Mouse (Mus musculus) left cerebral cortex, adult 2 months (tissue): ENCODE results near the gene Trmt10c. TPM values are rescaled to one million over a fixed set of nuclear protein-coding genes. Genes with fewer than 3 reads are reported as not detected.

Experiments used
- DNase-seq, 2 experiments: peaks; one replicate each; pipeline ENCODE4 v3.0.0; 2021 to 2022; ENCODE audit warnings: low spot score in 2 of 2, mixed read lengths in 1 of 2; ENCODE audit errors: extremely low spot score in 1 of 2
- H3K27ac ChIP-seq: fragments of 200-600 bp; 2 replicates; pipeline ENCODE4 v1.8.1; 2022
- H3K4me3 ChIP-seq: fragments of 200-600 bp; 2 replicates; pipeline ENCODE4 v1.8.1; 2022
- CTCF ChIP-seq: fragments of 200-600 bp; IDR thresholded peaks from 2 replicates; pipeline ENCODE4 v1.8.1; 2022; ENCODE audit warnings: antibody characterized with exemption, mild to moderate bottlenecking, moderate library complexity
- intact Hi-C: fragments of 180-260 bp; cut with DNase I; formaldehyde crosslinking; loops from one replicate; pipeline ENCODE4 v1.15.1; 2025
- microRNA-seq, 2 experiments: library from miRNA; unstranded; fragments of <30 nt; microRNA quantifications; one replicate each; pipeline ENCODE4 v1.2.0; 2021
- total RNA-seq, 2 experiments: library from RNA; stranded (reverse); gene quantifications; 2 replicates each; pipeline ENCODE4 v1.2.3; 2021

The Trmt10c gene
- total RNA-seq, 2 experiments from 2014 or later: 9.6 to 10.2 TPM

DNA sequence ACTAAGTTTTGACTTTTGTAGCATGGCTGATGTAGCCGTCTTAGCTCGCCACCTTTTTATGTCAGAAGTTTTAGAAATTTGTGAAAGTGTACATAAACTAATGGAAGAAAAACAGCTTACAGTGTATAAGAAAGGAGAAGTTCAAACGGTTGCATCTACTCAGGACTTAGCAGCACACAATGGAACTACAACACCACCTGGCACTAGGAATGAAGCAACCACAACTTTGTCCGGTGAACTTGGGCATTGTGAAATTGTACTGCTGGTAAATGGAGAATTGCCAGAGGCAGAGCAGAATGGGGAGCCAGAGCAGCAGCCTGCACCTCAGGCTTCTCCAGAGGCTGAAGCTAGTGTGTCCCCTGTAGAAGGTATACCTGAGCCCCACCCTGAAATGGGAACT, 47.3 kb downstream of the Trmt10c start:
- Histone ChIP-seq H3K27ac (no peak overlapping the region), H3K4me3 (no peak overlapping the region)
- TF ChIP-seq CTCF: no peak
- DNase-seq: no peak
- intact Hi-C loops: no loop called here

DNA sequence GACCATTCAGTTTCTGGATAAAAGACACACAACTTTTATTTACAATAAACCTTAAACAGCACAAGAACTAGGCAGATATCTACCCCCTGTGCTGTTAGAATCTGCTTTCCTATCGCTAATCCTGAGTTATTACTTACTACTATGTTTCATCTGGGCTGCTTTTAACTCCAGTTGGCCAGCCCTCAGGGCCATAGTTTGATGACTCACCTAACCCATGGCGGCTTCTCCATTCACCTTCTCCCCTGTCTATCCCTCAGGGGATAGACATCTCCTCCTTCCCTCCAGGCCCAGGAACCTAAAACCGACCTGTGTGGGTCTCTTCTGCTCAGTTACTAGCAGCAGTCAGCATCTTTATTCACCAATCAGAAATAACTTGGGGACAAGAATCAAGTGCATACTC, 51.6 kb downstream of the Trmt10c start:
- no peak for TF ChIP-seq CTCF
- H3K27ac ChIP-seq: no peak overlapping the region
- intact Hi-C loops: no loop called here
- H3K4me3 ChIP-seq: no peak overlapping the region
- no peak for DNase-seq

Small RNA genes lying within 50 kb of the gene (microRNA-seq; reads per million reads assigned to microRNA genes)
- 0 reads per million in 2 experiments for gene Gm24047

Other genes starting within 250 kb of the Trmt10c start
- 1 to 10 TPM; 4.8 to 5.3 TPM for gene Nfkbiz, start 198.9 kb downstream of the Trmt10c start, total RNA-seq
- 10 to 100 TPM in 1 of 2 experiments, 1 to 10 TPM in 1; 9.4 to 10.9 TPM for gene Nxpe3, start 142.5 kb downstream of the Trmt10c start, total RNA-seq
- gene Cep97, start 103.0 kb downstream of the Trmt10c start, total RNA-seq: 10 to 100 TPM; 12.6 to 13.1 TPM
- 100 to 1,000 TPM; 376 to 411 TPM for gene Rpl24, start 71.5 kb downstream of the Trmt10c start, total RNA-seq
- gene Zbtb11, start 63.9 kb downstream of the Trmt10c start, total RNA-seq: 10 to 100 TPM; 50.3 to 54.9 TPM
- 100 to 1,000 TPM; 164 to 167 TPM for gene Pcnp, start 8.1 kb downstream of the Trmt10c start, total RNA-seq
- 10 to 100 TPM; 41.7 to 44.4 TPM for gene Senp7, start 10.5 kb upstream of the Trmt10c start, total RNA-seq
- 1 to 10 TPM in 1 of 2 experiments, under 1 TPM in 1; 0.93 to 1.1 TPM for gene Impg2, start 166.5 kb upstream of the Trmt10c start, total RNA-seq